Mouse (Mus musculus) MEL (cell line): ENCODE measurements around the gene Rps10. TPM values are rescaled to one million over a fixed set of nuclear protein-coding genes. Genes with fewer than 3 reads are reported as not detected.
"Not testable (repeated sequence)": the region's sequence is repeated elsewhere in the genome, so short reads cannot be mapped to it uniquely, and the experiment has no call there.

Experiments used
- DNase-seq: peaks from one replicate; pipeline ENCODE4 v3.0.0; 2011; ENCODE audit warnings: low read depth, low spot score
- H3K27ac ChIP-seq: 2 replicates; pipeline ENCODE4 v1.5.1; 2012; ENCODE audit warnings: low read depth, mild to moderate bottlenecking, control low read depth, low read length, moderate library complexity; ENCODE audit not compliant: control insufficient read depth
- H3K27me3 ChIP-seq, 2 experiments: fragments of 150-350 bp in 1 of 2; sonication (generic) in 1 of 2; 2 replicates each; pipeline ENCODE4 v1.6.1; 2012; ENCODE audit warnings: low read length in 2 of 2, mild to moderate bottlenecking in 2 of 2, improper control_type of control experiment in 1 of 2, moderate library complexity in 1 of 2; ENCODE audit not compliant: insufficient read depth in 2 of 2, control insufficient read depth in 1 of 2
- H3K36me3 ChIP-seq, 2 experiments: 2 replicates each; pipeline ENCODE4 v1.6.1; 2012 to 2014; ENCODE audit warnings: low read length in 2 of 2, improper control_type of control experiment in 1 of 2, inconsistent platforms in 1 of 2, mild to moderate bottlenecking in 1 of 2; ENCODE audit not compliant: insufficient read depth in 2 of 2, control insufficient read depth in 1 of 2
- H3K4me1 ChIP-seq, 2 experiments: fragments of 150-350 bp in 1 of 2; sonication (generic) in 1 of 2; 2 replicates each; pipeline ENCODE4 v1.6.1; 2012; ENCODE audit warnings: low read length in 2 of 2, improper control_type of control experiment in 1 of 2, mild to moderate bottlenecking in 1 of 2; ENCODE audit not compliant: insufficient read depth in 2 of 2, control insufficient read depth in 1 of 2
- H3K4me3 ChIP-seq, 2 experiments: fragments of 150-350 bp in 1 of 2; sonication (generic) in 1 of 2; 2 replicates each; pipeline ENCODE4 v1.5.1; 2012; ENCODE audit warnings: low read depth in 2 of 2, low read length in 2 of 2, mild to moderate bottlenecking in 2 of 2, moderate library complexity in 2 of 2, control low read depth in 1 of 2, improper control_type of control experiment in 1 of 2; ENCODE audit not compliant: control insufficient read depth in 1 of 2, insufficient read depth in 1 of 2
- H3K79me2 ChIP-seq: 2 replicates; pipeline ENCODE4 v1.6.1; 2012; ENCODE audit warnings: mild to moderate bottlenecking, low read length, moderate library complexity; ENCODE audit not compliant: control insufficient read depth, poor library complexity, insufficient read depth
- H3K9ac ChIP-seq: 2 replicates; pipeline ENCODE4 v1.6.1; 2012; ENCODE audit warnings: low read depth, mild to moderate bottlenecking, control low read depth, low read length, moderate library complexity; ENCODE audit not compliant: control insufficient read depth, poor library complexity, severe bottlenecking
- H3K9me3 ChIP-seq: fragments of 150-350 bp; sonication (generic); replicated peaks from 2 replicates; pipeline ENCODE4 v1.6.1; 2012; ENCODE audit warnings: mild to moderate bottlenecking, low read length, improper control_type of control experiment, moderate library complexity; ENCODE audit not compliant: insufficient read depth
- CHD2 ChIP-seq: IDR thresholded peaks from 2 replicates; pipeline ENCODE4 v1.6.1; 2011; ENCODE audit warnings: low read length, improper control_type of control experiment
- E2F4 ChIP-seq: IDR thresholded peaks from 2 replicates; pipeline ENCODE4 v1.6.1; 2011; ENCODE audit warnings: low read depth, low read length, improper control_type of control experiment, borderline replicate concordance
- ELF1 ChIP-seq: IDR thresholded peaks from 2 replicates; pipeline ENCODE4 v1.6.1; 2014; ENCODE audit warnings: low read depth, mild to moderate bottlenecking, inconsistent platforms, low read length, improper control_type of control experiment, moderate library complexity
- EP300 ChIP-seq, 2 experiments: IDR thresholded peaks; 2 replicates each; pipeline ENCODE4 v1.6.1; 2011; ENCODE audit warnings: improper control_type of control experiment in 2 of 2, low read length in 2 of 2, low read depth in 1 of 2, mild to moderate bottlenecking in 1 of 2
- GABPA ChIP-seq: IDR thresholded peaks from 2 replicates; pipeline ENCODE4 v1.6.1; 2012; ENCODE audit warnings: low read depth, mild to moderate bottlenecking, inconsistent platforms, low read length, improper control_type of control experiment, moderate library complexity
- GATA1 ChIP-seq: IDR thresholded peaks from 2 replicates; pipeline ENCODE4 v1.6.1; 2011; ENCODE audit warnings: low read depth, low read length, improper control_type of control experiment
- HCFC1 ChIP-seq: IDR thresholded peaks from 2 replicates; pipeline ENCODE4 v1.6.1; 2012; ENCODE audit warnings: low read depth, mild to moderate bottlenecking, inconsistent platforms, low read length, improper control_type of control experiment, moderate library complexity
- JUND ChIP-seq: IDR thresholded peaks from 2 replicates; pipeline ENCODE4 v1.6.1; 2011; ENCODE audit warnings: low read depth, mild to moderate bottlenecking, improper control_type of control experiment, low read length
- KAT2A ChIP-seq: conservative IDR thresholded peaks from 2 replicates; pipeline ENCODE4 v1.6.1; 2012; ENCODE audit warnings: low read depth, low read length, improper control_type of control experiment, inconsistent platforms
- MAFK ChIP-seq: IDR thresholded peaks from 2 replicates; pipeline ENCODE4 v1.6.1; 2011; ENCODE audit warnings: low read depth, mild to moderate bottlenecking, low read length, improper control_type of control experiment, borderline replicate concordance
- MAX ChIP-seq: IDR thresholded peaks from 2 replicates; pipeline ENCODE4 v1.6.1; 2011; ENCODE audit warnings: low read length, improper control_type of control experiment
- MXI1 ChIP-seq: IDR thresholded peaks from 2 replicates; pipeline ENCODE4 v1.6.1; 2011; ENCODE audit warnings: mild to moderate bottlenecking, low read depth, low read length, improper control_type of control experiment
- POLR2A ChIP-seq, 2 experiments: IDR thresholded peaks; 2 replicates each; pipeline ENCODE4 v1.6.1; 2011 to 2012; ENCODE audit warnings: low read length in 2 of 2, mild to moderate bottlenecking in 2 of 2, control low read depth in 1 of 2, improper control_type of control experiment in 1 of 2, low read depth in 1 of 2, moderate library complexity in 1 of 2; ENCODE audit not compliant: control insufficient read depth in 1 of 2, insufficient read depth in 1 of 2, poor library complexity in 1 of 2
- POLR2AphosphoS2 ChIP-seq: IDR thresholded peaks from 2 replicates; pipeline ENCODE4 v1.6.1; 2011; ENCODE audit warnings: low read length, improper control_type of control experiment
- RAD21 ChIP-seq: IDR thresholded peaks from 2 replicates; pipeline ENCODE4 v1.6.1; 2011; ENCODE audit warnings: mild to moderate bottlenecking, low read depth, low read length, improper control_type of control experiment
- TBP ChIP-seq: IDR thresholded peaks from 2 replicates; pipeline ENCODE4 v1.8.0; 2011; ENCODE audit warnings: low read depth, low read length, improper control_type of control experiment
- UBTF ChIP-seq: IDR thresholded peaks from 2 replicates; pipeline ENCODE4 v1.6.1; 2012; ENCODE audit warnings: low read depth, mild to moderate bottlenecking, inconsistent platforms, low read length, improper control_type of control experiment, moderate library complexity, borderline replicate concordance; ENCODE audit not compliant: insufficient read depth
- USF2 ChIP-seq, 2 experiments: IDR thresholded peaks; 2 replicates each; pipeline ENCODE4 v1.6.1; 2011 to 2012; ENCODE audit warnings: improper control_type of control experiment in 2 of 2, low read length in 2 of 2, borderline replicate concordance in 1 of 2, inconsistent platforms in 1 of 2, low read depth in 1 of 2, mild to moderate bottlenecking in 1 of 2; ENCODE audit not compliant: insufficient read depth in 1 of 2
- ZNF384 ChIP-seq: IDR thresholded peaks from 2 replicates; pipeline ENCODE4 v1.6.1; 2012; ENCODE audit warnings: low read depth, mild to moderate bottlenecking, inconsistent platforms, low read length, improper control_type of control experiment
- polyA plus RNA-seq, 2 experiments: library from polyadenylated mRNA; stranded (reverse) in 1 of 2; unstranded in 1 of 2; fragments of >175 nt in 1 of 2; fragments of >200 nt in 1 of 2; gene quantifications; 2 replicates each; pipeline versions ENCODE4 v1.2.1 to v1.2.4; 2012; ENCODE audit warnings: low replicate concordance in 2 of 2, low read depth in 1 of 2; ENCODE audit not compliant: insufficient read length in 2 of 2, insufficient read depth in 1 of 2, missing spikeins in 1 of 2
- total RNA-seq: library from RNA; depleted of rRNA; stranded (reverse); fragments of 300-350 nt; gene quantifications from 2 replicates; pipeline ENCODE4 v1.2.3, GENCODE M21; 2012

Rps10 gene
- total and polyA plus RNA-seq, 3 experiments: 3,057 to 3,899 (median 3,166) TPM

DNA sequence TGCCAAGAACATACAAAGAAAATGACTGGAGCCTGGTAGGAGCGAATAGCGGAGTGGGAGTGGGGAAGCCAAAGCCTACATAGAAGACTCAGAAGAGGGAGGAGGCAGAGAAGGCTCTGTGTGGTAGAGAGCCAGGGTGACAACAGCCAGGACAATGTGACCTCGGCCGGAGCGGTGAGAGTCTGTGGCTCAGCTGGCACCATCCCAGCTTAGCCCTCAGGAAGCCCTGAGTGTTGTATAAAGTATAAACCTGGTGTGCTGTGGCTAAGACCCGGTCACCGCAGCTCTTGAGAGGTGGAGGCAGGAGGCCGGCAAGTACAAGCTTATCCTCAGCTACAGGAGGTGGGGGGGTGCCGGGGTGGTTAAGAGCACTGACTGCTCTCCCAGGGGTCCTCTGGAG, 864 bp upstream of the Rps10 start:
- H3K4me3 ChIP-seq: no peak overlapping the region
- H3K36me3 ChIP-seq: peaks cover 6 to 7% of the 10 kb centered on the region in 2 experiments
- no peaks in the 10 kb centered on the region for H3K27me3 ChIP-seq
- DNase-seq: no peak
- peaks cover 29% of the 10 kb centered on the region for H3K79me2 ChIP-seq
- no peak for TF ChIP-seq MXI1
- no peak for TF ChIP-seq UBTF
- no peak for TF ChIP-seq MAX
- TF ChIP-seq POLR2A (IDR thresholded peaks at IDR 0.05; ENCODE audit: control insufficient read depth in 1 of 2, insufficient read depth in 1 of 2, low read depth in 1 of 2, low read length in 2 of 2, poor library complexity in 1 of 2): no peak
- no peak for TF ChIP-seq GATA1
- no peak for TF ChIP-seq HCFC1
- TF ChIP-seq ELF1: no peak
- TF ChIP-seq POLR2AphosphoS2: no peak
- TF ChIP-seq GABPA: no peak
- no peak for TF ChIP-seq TBP
- no peak for TF ChIP-seq CHD2
- no peak for TF ChIP-seq E2F4
- no peak for TF ChIP-seq MAFK
- no peak for TF ChIP-seq EP300 (IDR thresholded peaks at IDR 0.05; ENCODE audit: low read depth in 1 of 2, low read length in 2 of 2)
- no peak for TF ChIP-seq USF2 (IDR thresholded peaks at IDR 0.05; ENCODE audit: borderline replicate concordance in 1 of 2, insufficient read depth in 1 of 2, low read depth in 1 of 2, low read length in 2 of 2)
- no peak for TF ChIP-seq RAD21
- TF ChIP-seq JUND: no peak
- no peak for TF ChIP-seq KAT2A
- H3K9me3 ChIP-seq: no peaks in the 10 kb centered on the region
- peaks cover under 1 to 6% of the 10 kb centered on the region in 2 experiments; a peak in 2 of 4 replicates for H3K4me1 ChIP-seq
- no peak overlapping the region for H3K27ac ChIP-seq
- H3K9ac ChIP-seq: no peak overlapping the region

DNA sequence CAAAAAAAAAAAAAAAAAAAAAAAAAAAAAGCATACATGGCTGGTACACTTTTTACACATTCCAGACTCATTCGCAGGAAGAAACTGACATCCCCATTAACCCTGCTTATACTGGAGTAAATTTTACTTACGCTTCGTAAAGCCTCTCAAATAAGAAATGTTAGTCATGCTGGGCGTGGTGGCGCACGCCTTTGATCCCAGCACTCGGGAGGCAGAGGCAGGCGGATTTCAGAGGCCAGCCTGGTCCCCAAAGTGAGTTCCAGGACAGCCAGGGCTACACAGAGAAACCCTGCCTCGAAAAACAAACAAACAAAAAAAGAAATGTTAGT, 930 bp downstream of the Rps10 start:
- H3K27me3 ChIP-seq, H3K4me1 ChIP-seq, H3K9me3 ChIP-seq, DNase-seq: not testable (repeated sequence)
- peaks cover 11 to 13% of the 10 kb centered on the region in 2 experiments for H3K36me3 ChIP-seq
- H3K79me2 ChIP-seq: peaks cover 40% of the 10 kb centered on the region
- H3K9ac ChIP-seq: peak overlapping the region; percentile 83
- peak; percentile 97; the same call in 1 of the 2 replicates for TF ChIP-seq ZNF384
- H3K4me3 ChIP-seq: peak overlapping the region; percentile 72 to 73
- peak overlapping the region; percentile 71 for H3K27ac ChIP-seq
